Mouse (Mus musculus) intestine, postnatal 0 days (tissue): ENCODE data around the gene Tiprl. TPM values are rescaled to one million over a fixed set of nuclear protein-coding genes. Genes with fewer than 3 reads are reported as not detected.

ENCODE experiments used
- ATAC-seq: fragments of 200-750 bp; cut with Nextera tagmentation; 2 replicates; pipeline ENCODE4 v1.8.0; 2017; ENCODE audit warnings: mild to moderate bottlenecking, moderate TSS enrichment, moderate library complexity
- H3K27ac ChIP-seq: fragments of 300-500 bp; sonication (generic); 2 replicates; pipeline ENCODE4 v1.5.1; 2014; ENCODE audit warnings: mild to moderate bottlenecking, low read depth, low read length, moderate library complexity
- H3K27me3 ChIP-seq: fragments of 300-500 bp; sonication (generic); replicated peaks from 2 replicates; pipeline ENCODE4 v1.6.1; 2014; ENCODE audit warnings: low read length, mixed read lengths; ENCODE audit not compliant: control insufficient read depth, insufficient read depth
- H3K36me3 ChIP-seq: fragments of 300-500 bp; sonication (generic); 2 replicates; pipeline ENCODE4 v1.6.1; 2014; ENCODE audit warnings: mild to moderate bottlenecking, moderate library complexity; ENCODE audit not compliant: control insufficient read depth, insufficient read depth
- H3K4me1 ChIP-seq: fragments of 300-500 bp; sonication (generic); replicated peaks from 2 replicates; pipeline ENCODE4 v1.6.1; 2014; ENCODE audit warnings: antibody characterized with exemption, low read length, mixed read lengths; ENCODE audit not compliant: control insufficient read depth, insufficient read depth
- H3K4me2 ChIP-seq: fragments of 300-500 bp; sonication (generic); replicated peaks from 2 replicates; pipeline ENCODE4 v1.6.1; 2014; ENCODE audit warnings: low read depth, mild to moderate bottlenecking, moderate library complexity
- H3K4me3 ChIP-seq: fragments of 300-500 bp; sonication (generic); 2 replicates; pipeline ENCODE4 v1.5.1; 2014; ENCODE audit warnings: low read depth, low read length
- H3K9ac ChIP-seq: fragments of 300-500 bp; sonication (generic); 2 replicates; pipeline ENCODE4 v1.6.1; 2014; ENCODE audit warnings: mild to moderate bottlenecking, low read depth, low read length
- H3K9me3 ChIP-seq: fragments of 300-500 bp; sonication (generic); 2 replicates; pipeline ENCODE4 v1.6.1; 2016; ENCODE audit warnings: mixed run types; ENCODE audit not compliant: control insufficient read depth
- CTCF ChIP-seq: sonication (generic); IDR thresholded peaks from 2 replicates; pipeline ENCODE4 v1.5.1; 2016; ENCODE audit warnings: low read depth, mild to moderate bottlenecking, control low read depth, antibody characterized with exemption, moderate library complexity
- WGBS: fragments of 180-500 bp; shearing (Covaris S2); extraction: QIAGEN DNeasy Blood & Tissue Kit; methylation state at CpG from one replicate; pipeline ENCODE4 v1.1.7; 2014; 5-methylcytosine and 5-hydroxymethylcytosine counted together
- polyA plus RNA-seq: library from polyadenylated mRNA; unstranded; fragments of >200 nt; fragmentation: Nextera tagmentation; extraction: Ambion mirVana; gene quantifications from 2 replicates; pipeline ENCODE4 v1.2.1, GENCODE M21; 2015

Gene Tiprl
- polyA plus RNA-seq, 1 experiment from 2014 or later: 59.7 TPM

- TF ChIP-seq CTCF: no peak
- Histone ChIP-seq H3K4me3 (peak overlapping the region; percentile 84), H3K4me1 (peaks cover 8% of the 10 kb centered on the region), H3K4me2 (peak overlapping the region; percentile 87), H3K36me3 (no peaks in the 10 kb centered on the region), H3K9ac (peak overlapping the region; percentile 92), H3K27ac (peak overlapping the region; percentile 95), H3K27me3 (no peaks in the 10 kb centered on the region), H3K9me3 (no peaks in the 10 kb centered on the region)
- ATAC-seq: no peak
- 8% methylated on average over 7 of the region's 7 CpGs for WGBS
Observed at GRCm38 (mm10) chr1:165193426-165193825, 43.4 kb downstream of the Tiprl start.

GRCm38 (mm10) chr1:165192714-165193264 lies 44.0 kb downstream of the Tiprl start:
- Histone ChIP-seq H3K27ac (peak overlapping the region; percentile 95), H3K9me3 (no peaks in the 10 kb centered on the region), H3K4me2 (peak overlapping the region; percentile 87), H3K36me3 (no peaks in the 10 kb centered on the region; the same call in 1 of the 2 replicates), H3K4me3 (peak overlapping the region; percentile 84), H3K27me3 (no peaks in the 10 kb centered on the region), H3K4me1 (peaks cover 8% of the 10 kb centered on the region), H3K9ac (peak overlapping the region; percentile 92; the same call in 1 of the 2 replicates)
- 45% methylated on average over 10 of the region's 10 CpGs for WGBS
- no peak for ATAC-seq
- no peak for TF ChIP-seq CTCF

- Histone ChIP-seq H3K27ac (no peak overlapping the region), H3K27me3 (no peaks in the 10 kb centered on the region), H3K36me3 (peaks cover 6% of the 10 kb centered on the region), H3K4me2 (peak overlapping the region; percentile 87), H3K4me3 (no peak overlapping the region), H3K9me3 (no peaks in the 10 kb centered on the region), H3K9ac (no peak overlapping the region), H3K4me1 (peaks cover 5% of the 10 kb centered on the region)
- TF ChIP-seq CTCF: no peak
- 74% methylated on average over 4 of the region's 4 CpGs for WGBS
- no peak for ATAC-seq
Observed at GRCm38 (mm10) chr1:165192102-165192501, 44.7 kb downstream of the Tiprl start.

GRCm38 (mm10) chr1:165191611-165192010 lies 45.2 kb downstream of the Tiprl start:
- no peak for TF ChIP-seq CTCF
- 0 out of 2 replicates have a peak overlapping the region, but pooled peaks have one; percentile 6 for H3K4me2 ChIP-seq
- WGBS: 74% methylated on average over 13 of the region's 13 CpGs
- H3K27me3 ChIP-seq: no peaks in the 10 kb centered on the region
- no peak overlapping the region for H3K9ac ChIP-seq
- no peak for ATAC-seq
- H3K27ac ChIP-seq: no peak overlapping the region
- H3K4me1 ChIP-seq: peaks cover 4% of the 10 kb centered on the region
- no peaks in the 10 kb centered on the region for H3K9me3 ChIP-seq
- peaks cover 11% of the 10 kb centered on the region for H3K36me3 ChIP-seq
- no peak overlapping the region for H3K4me3 ChIP-seq

GRCm38 (mm10) chr1:165190571-165191273 lies 46.1 kb downstream of the Tiprl start:
- no peak for TF ChIP-seq CTCF
- no peak overlapping the region for H3K4me3 ChIP-seq
- 85% methylated on average over 10 of the region's 10 CpGs for WGBS
- H3K36me3 ChIP-seq: peaks cover 13% of the 10 kb centered on the region
- ATAC-seq: no peak
- peaks cover 4% of the 10 kb centered on the region for H3K4me1 ChIP-seq
- no peak overlapping the region for H3K4me2 ChIP-seq
- no peak overlapping the region for H3K9ac ChIP-seq
- H3K27ac ChIP-seq: no peak overlapping the region
- no peaks in the 10 kb centered on the region for H3K9me3 ChIP-seq
- no peaks in the 10 kb centered on the region for H3K27me3 ChIP-seq

GRCm38 (mm10) chr1:165190068-165190467 lies 46.7 kb downstream of the Tiprl start:
- no peak overlapping the region for H3K4me3 ChIP-seq
- ATAC-seq: no peak

More at GRCm38 (mm10) chr1:165190068-165190467, 46.7 kb downstream of the Tiprl start:
- Histone ChIP-seq H3K4me2 (no peak overlapping the region), H3K9ac (no peak overlapping the region), H3K4me1 (peaks cover 4% of the 10 kb centered on the region), H3K27ac (no peak overlapping the region), H3K36me3 (peaks cover 14% of the 10 kb centered on the region), H3K27me3 (no peaks in the 10 kb centered on the region), H3K9me3 (no peaks in the 10 kb centered on the region)
- TF ChIP-seq CTCF: no peak
- WGBS: 74% methylated on average over 6 of the region's 6 CpGs
